Mouse (Mus musculus) heart, embryonic 12.5 days (tissue): ENCODE measurements at regions not wholly inside any gene's neighbourhood (a gene's known extent, or its start where the extent isn't known, plus 50 kb on each side); places are given as distances from the start of the nearest gene placed in this dataset.

Experiments used
- ATAC-seq: fragments of 200-750 bp; cut with Nextera tagmentation; 2 replicates; pipeline ENCODE4 v1.8.0; 2017; ENCODE audit warnings: moderate TSS enrichment, moderate library complexity; ENCODE audit not compliant: insufficient number of reproducible peaks, low FRiP score
- H3K27ac ChIP-seq: fragments of 300-500 bp; sonication (generic); 2 replicates; pipeline ENCODE4 v1.5.1; 2016; ENCODE audit warnings: mild to moderate bottlenecking, moderate library complexity; ENCODE audit not compliant: poor library complexity, severe bottlenecking
- H3K27me3 ChIP-seq: fragments of 300-500 bp; sonication (generic); replicated peaks from 2 replicates; pipeline ENCODE4 v1.6.1; 2016; ENCODE audit warnings: mild to moderate bottlenecking, moderate library complexity
- H3K36me3 ChIP-seq: fragments of 300-500 bp; sonication (generic); 2 replicates; pipeline ENCODE4 v1.6.1; 2016; ENCODE audit warnings: mild to moderate bottlenecking, moderate library complexity
- H3K4me1 ChIP-seq: fragments of 300-500 bp; sonication (generic); replicated peaks from 2 replicates; pipeline ENCODE4 v1.6.1; 2016; ENCODE audit warnings: mild to moderate bottlenecking
- H3K4me2 ChIP-seq: fragments of 300-500 bp; sonication (generic); 2 replicates; pipeline ENCODE4 v1.6.1; 2016; ENCODE audit warnings: mild to moderate bottlenecking, moderate library complexity
- H3K4me3 ChIP-seq: fragments of 300-500 bp; sonication (generic); 2 replicates; pipeline ENCODE4 v1.5.1; 2016; ENCODE audit warnings: mild to moderate bottlenecking
- H3K9ac ChIP-seq: fragments of 300-500 bp; sonication (generic); 2 replicates; pipeline ENCODE4 v1.6.1; 2016; ENCODE audit warnings: mild to moderate bottlenecking, moderate library complexity
- H3K9me3 ChIP-seq: fragments of 300-500 bp; sonication (generic); replicated peaks from 2 replicates; pipeline ENCODE4 v1.6.1; 2016; ENCODE audit warnings: mild to moderate bottlenecking, moderate library complexity
- WGBS: fragments of 180-500 bp; shearing (Covaris S2); methylation state at CpG from one replicate; pipeline ENCODE4 v1.1.7; 2016; 5-methylcytosine and 5-hydroxymethylcytosine counted together

DNA sequence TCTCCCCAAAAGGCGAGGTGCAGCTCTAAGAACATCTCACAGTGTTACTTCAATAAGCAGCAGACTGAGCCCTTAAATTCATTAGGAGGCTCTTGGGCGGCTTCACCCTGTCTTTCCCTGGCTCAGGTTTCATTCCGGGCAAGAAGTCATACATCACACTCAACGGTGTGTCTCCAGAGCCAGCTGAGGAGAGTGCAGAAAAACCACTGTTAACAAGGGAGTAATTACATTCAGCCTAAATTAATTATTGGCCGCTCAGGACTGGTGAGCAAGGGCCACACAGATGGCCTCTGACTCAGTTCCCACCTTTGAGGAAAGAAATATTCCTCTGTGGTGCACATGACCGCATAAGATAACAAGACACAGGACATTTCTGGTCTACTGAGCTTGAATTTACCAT is 168.3 kb downstream of the Tbx18 start:
- ATAC-seq: no peak
- Histone ChIP-seq H3K4me1 (peaks cover 6% of the 10 kb centered on the region), H3K9ac (no peak overlapping the region), H3K27ac (no peak overlapping the region), H3K36me3 (no peaks in the 10 kb centered on the region), H3K4me2 (no peak overlapping the region), H3K27me3 (no peaks in the 10 kb centered on the region), H3K4me3 (no peak overlapping the region), H3K9me3 (no peaks in the 10 kb centered on the region)
- WGBS: 63% methylated on average over 6 of the region's 6 CpGs

GRCm38 (mm10) chr9:87557841-87558240 is 173.2 kb downstream of the Tbx18 start:
- Histone ChIP-seq H3K27me3 (no peaks in the 10 kb centered on the region), H3K4me3 (no peak overlapping the region), H3K27ac (peak overlapping the region; percentile 40), H3K4me1 (peaks cover 17% of the 10 kb centered on the region), H3K4me2 (peak overlapping the region; percentile 44), H3K9me3 (no peaks in the 10 kb centered on the region), H3K9ac (no peak overlapping the region), H3K36me3 (no peaks in the 10 kb centered on the region)
- 20% methylated on average over 12 of the region's 12 CpGs for WGBS
- ATAC-seq: peak; percentile 82

GRCm38 (mm10) chr9:87556953-87557394 is 174.1 kb downstream of the Tbx18 start:
- Histone ChIP-seq H3K4me1 (peaks cover 17% of the 10 kb centered on the region), H3K9me3 (no peaks in the 10 kb centered on the region), H3K27ac (no peak overlapping the region), H3K36me3 (no peaks in the 10 kb centered on the region), H3K4me2 (no peak overlapping the region), H3K27me3 (no peaks in the 10 kb centered on the region), H3K9ac (0 out of 2 replicates have a peak overlapping the region, but pooled peaks have one; percentile 15), H3K4me3 (no peak overlapping the region)
- ATAC-seq: no peak
- WGBS: 24% methylated on average over 8 of the region's 8 CpGs

GRCm38 (mm10) chr9:87556552-87556951 is 174.5 kb downstream of the Tbx18 start:
- H3K27me3 ChIP-seq: no peaks in the 10 kb centered on the region
- H3K9ac ChIP-seq: 0 out of 2 replicates have a peak overlapping the region, but pooled peaks have one; percentile 15
- H3K27ac ChIP-seq: no peak overlapping the region
- no peak overlapping the region for H3K4me2 ChIP-seq
- 21% methylated on average over 7 of the region's 7 CpGs for WGBS
- H3K9me3 ChIP-seq: no peaks in the 10 kb centered on the region
- no peak for ATAC-seq
- no peaks in the 10 kb centered on the region for H3K36me3 ChIP-seq
- no peak overlapping the region for H3K4me3 ChIP-seq
- peaks cover 17% of the 10 kb centered on the region for H3K4me1 ChIP-seq

GRCm38 (mm10) chr9:87533182-87533581 is 197.9 kb downstream of the Tbx18 start:
- no peak for ATAC-seq
- H3K4me2 ChIP-seq: no peak overlapping the region
- H3K27ac ChIP-seq: no peak overlapping the region
- no peaks in the 10 kb centered on the region for H3K9me3 ChIP-seq
- H3K9ac ChIP-seq: no peak overlapping the region
- H3K4me1 ChIP-seq: no peaks in the 10 kb centered on the region
- H3K36me3 ChIP-seq: no peaks in the 10 kb centered on the region
- no peak overlapping the region for H3K4me3 ChIP-seq
- no peaks in the 10 kb centered on the region for H3K27me3 ChIP-seq
- 60% methylated on average over 8 of the region's 8 CpGs for WGBS

DNA sequence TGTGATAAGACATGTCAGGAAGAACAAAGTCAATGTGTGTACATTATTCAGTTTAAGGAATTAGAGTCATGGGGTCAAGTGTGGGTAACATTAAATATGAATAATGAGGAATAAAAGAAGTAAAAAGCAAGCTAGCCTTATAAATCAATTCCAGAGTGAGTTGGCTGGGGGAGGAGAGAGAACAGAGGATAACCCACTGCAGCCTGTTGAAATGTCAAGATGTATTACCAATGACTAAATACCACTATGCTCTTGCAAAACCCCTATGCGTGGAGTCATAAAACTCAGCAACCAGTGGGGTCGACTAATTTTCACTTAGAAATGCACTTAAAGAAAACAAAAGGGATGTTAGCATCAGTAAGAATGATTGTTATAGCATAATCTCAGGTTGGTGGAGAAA is 201.2 kb downstream of the Tbx18 start:
- Histone ChIP-seq H3K9ac (no peak overlapping the region), H3K4me3 (no peak overlapping the region), H3K9me3 (0 out of 2 replicates have a peak, but pooled peaks cover 3% of the 10 kb centered on the region), H3K27ac (no peak overlapping the region), H3K36me3 (no peaks in the 10 kb centered on the region), H3K4me2 (no peak overlapping the region), H3K27me3 (no peaks in the 10 kb centered on the region), H3K4me1 (no peaks in the 10 kb centered on the region)
- no peak for ATAC-seq
- 74% methylated on average over 2 of the region's 2 CpGs for WGBS

- Histone ChIP-seq H3K27ac (no peak overlapping the region), H3K27me3 (no peaks in the 10 kb centered on the region), H3K9me3 (0 out of 2 replicates have a peak, but pooled peaks cover 3% of the 10 kb centered on the region), H3K36me3 (no peaks in the 10 kb centered on the region), H3K9ac (no peak overlapping the region), H3K4me2 (no peak overlapping the region), H3K4me1 (0 out of 2 replicates have a peak, but pooled peaks cover 4% of the 10 kb centered on the region), H3K4me3 (no peak overlapping the region)
- 69% methylated on average over 5 of the region's 5 CpGs for WGBS
- no peak for ATAC-seq
Measured at GRCm38 (mm10) chr9:87524890-87525684, 206.0 kb downstream of the Tbx18 start.

DNA sequence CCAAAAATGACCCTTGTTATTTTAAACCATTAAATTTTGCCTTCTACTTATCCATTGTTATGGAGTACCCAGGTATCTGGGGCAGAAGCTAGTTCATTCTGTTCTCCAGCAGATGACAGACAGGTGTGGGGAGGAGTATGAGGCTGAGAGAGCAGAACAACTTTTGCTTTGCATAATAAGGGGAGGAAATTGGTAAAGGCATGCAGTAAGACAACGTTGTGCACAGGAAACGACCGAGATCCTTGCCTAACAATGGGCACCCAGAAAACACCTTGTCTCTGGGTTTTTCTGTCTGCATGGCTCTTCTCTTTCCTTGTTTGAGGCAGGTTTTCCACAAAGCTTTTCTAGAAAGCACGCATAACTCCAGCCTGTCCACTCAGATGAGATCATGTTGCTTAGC is 220.4 kb downstream of the Tbx18 start:
- Histone ChIP-seq H3K36me3 (no peaks in the 10 kb centered on the region), H3K4me3 (no peak overlapping the region), H3K27me3 (no peaks in the 10 kb centered on the region), H3K9ac (no peak overlapping the region), H3K4me2 (no peak overlapping the region), H3K4me1 (no peaks in the 10 kb centered on the region), H3K27ac (no peak overlapping the region), H3K9me3 (no peaks in the 10 kb centered on the region)
- ATAC-seq: no peak
- 67% methylated on average over 4 of the region's 4 CpGs for WGBS

GRCm38 (mm10) chr9:87504673-87505385 is 226.2 kb downstream of the Tbx18 start:
- H3K4me1 ChIP-seq: 0 out of 2 replicates have a peak, but pooled peaks cover 4% of the 10 kb centered on the region
- ATAC-seq: no peak
- no peak overlapping the region for H3K9ac ChIP-seq
- H3K27ac ChIP-seq: no peak overlapping the region
- H3K27me3 ChIP-seq: no peaks in the 10 kb centered on the region
- H3K4me3 ChIP-seq: no peak overlapping the region
- no peak overlapping the region for H3K4me2 ChIP-seq
- no peaks in the 10 kb centered on the region for H3K36me3 ChIP-seq
- WGBS: 60% methylated on average over 10 of the region's 10 CpGs
- H3K9me3 ChIP-seq: no peaks in the 10 kb centered on the region

DNA sequence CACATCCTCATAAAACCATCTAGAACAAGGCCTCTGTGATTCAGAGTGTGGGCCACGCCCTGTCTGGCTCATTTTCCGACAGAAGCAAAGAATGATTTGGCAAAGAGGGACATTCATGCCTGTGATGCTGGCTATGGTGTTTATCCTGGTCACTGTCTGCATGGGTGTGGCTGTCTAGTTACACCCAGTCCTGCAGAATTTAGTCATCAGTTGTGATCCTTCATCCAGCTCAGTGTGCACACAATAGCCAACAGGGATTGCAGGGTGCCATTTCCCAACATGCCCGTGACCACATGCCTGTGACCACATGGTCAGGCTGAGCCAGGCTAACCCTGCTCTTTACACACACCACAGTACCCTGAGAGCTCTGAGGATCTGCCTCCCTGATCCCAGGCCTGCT is 208.8 kb upstream of the Cep162 start:
- 78% methylated on average over 3 of the region's 3 CpGs for WGBS
- no peak overlapping the region for H3K27ac ChIP-seq
- no peak overlapping the region for H3K9ac ChIP-seq
- H3K27me3 ChIP-seq: no peaks in the 10 kb centered on the region
- no peak for ATAC-seq
- H3K4me3 ChIP-seq: no peak overlapping the region
- no peaks in the 10 kb centered on the region for H3K4me1 ChIP-seq
- H3K9me3 ChIP-seq: no peaks in the 10 kb centered on the region
- H3K4me2 ChIP-seq: no peak overlapping the region
- H3K36me3 ChIP-seq: no peaks in the 10 kb centered on the region

GRCm38 (mm10) chr9:87453261-87453660 is 197.9 kb upstream of the Cep162 start:
- H3K4me2 ChIP-seq: no peak overlapping the region
- H3K27me3 ChIP-seq: no peaks in the 10 kb centered on the region
- no peaks in the 10 kb centered on the region for H3K36me3 ChIP-seq
- WGBS: 63% methylated on average over 2 of the region's 2 CpGs
- H3K27ac ChIP-seq: no peak overlapping the region
- ATAC-seq: no peak
- no peak overlapping the region for H3K4me3 ChIP-seq
- no peaks in the 10 kb centered on the region for H3K4me1 ChIP-seq
- no peak overlapping the region for H3K9ac ChIP-seq
- H3K9me3 ChIP-seq: no peaks in the 10 kb centered on the region
